Mouse (Mus musculus) Patski (cell line): ENCODE data around the gene Ciart. TPM values are rescaled to one million over a fixed set of nuclear protein-coding genes. Genes with fewer than 3 reads are reported as not detected.

Source experiments
- ATAC-seq: fragments of 100-300 bp; one replicate; pipeline ENCODE4 v1.8.0; 2021
- CTCF ChIA-PET: fragments of 350-600 bp; sonication (Branson Sonifier 250); formaldehyde crosslinking; loops from one replicate; lab custom pipeline; 2022; ENCODE audit warnings: inconsistent platforms; lab: Charles Lee
- POLR2A ChIA-PET: fragments of 350-600 bp; sonication (Branson Sonifier 250); formaldehyde crosslinking; loops from one replicate; lab custom pipeline; 2022; ENCODE audit warnings: antibody characterized with exemption, inconsistent platforms; lab: Charles Lee
- DNase-seq: peaks from one replicate; pipeline ENCODE4 v3.0.0-alpha.2; 2011; ENCODE audit warnings: low read depth, low spot score
- H3K27me3 ChIP-seq: fragments of 371-371 bp; one replicate; pipeline ENCODE4 v1.5.1; 2021
- CTCF ChIP-seq: fragments of 100-300 bp; IDR thresholded peaks from one replicate; pipeline ENCODE4 v1.5.1; 2021
- in situ Hi-C: fragments of 300-500 bp; cut with MboI; formaldehyde crosslinking; loops from 3 replicates; pipeline ENCODE4 v1.11.1; 2018; ENCODE audit warnings: low pct_unique_long_range_greater_than_20kb, mixed read lengths
- polyA plus RNA-seq: library from polyadenylated mRNA; unstranded; gene quantifications from one replicate; pipeline ENCODE4 v1.2.3, GENCODE M21; 2021

The Ciart gene
- polyA plus RNA-seq, 1 experiment from 2014 or later, result 6.8 TPM

DNA sequence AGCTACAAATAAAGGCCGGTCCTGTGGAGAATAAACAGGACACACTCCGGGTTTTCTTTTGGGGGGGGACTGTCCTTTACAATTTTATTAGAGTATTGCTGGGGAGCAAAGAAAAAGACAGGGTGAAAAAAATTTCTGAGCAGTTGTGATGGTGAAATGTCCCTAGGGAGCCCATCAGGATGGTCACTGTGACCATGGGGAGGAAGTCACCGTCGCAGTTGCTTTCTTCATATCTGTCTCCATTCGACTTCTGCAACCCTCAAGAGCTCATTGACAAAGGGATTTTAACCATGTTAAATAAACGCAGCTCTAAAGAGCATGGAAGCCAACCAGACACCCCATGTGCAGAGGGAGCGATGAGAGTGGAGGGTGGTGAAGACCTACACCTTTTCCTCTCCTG lies 34.7 kb upstream of the Ciart start:
- POLR2A ChIA-PET, result interaction anchor here (1.1 kb wide), 1 partner anchor 10 kb away, joined by 4 read pairs; no protein-coding TSS in a partner anchor

GRCm38 (mm10) chr3:95914706-95915105 lies 32.7 kb upstream of the Ciart start:
- no peak for TF ChIP-seq CTCF
- CTCF ChIA-PET, result interaction anchor here (0.9 to 1.2 kb wide), 3 partner anchors 12 to 52 kb away, joined by 3 to 5 read pairs (median 3); no protein-coding TSS in a partner anchor
- DNase-seq, result no peak
- ATAC-seq, result no peak
- in situ Hi-C loops, result no loop called here
- POLR2A ChIA-PET, result interaction anchor here (0.6 to 0.7 kb wide), 2 partner anchors 259 to 630 kb away, joined by 3 to 4 read pairs; no protein-coding TSS in a partner anchor
- H3K27me3 ChIP-seq, result no peaks in the 10 kb centered on the region

More for the DNA sequence above, 34.7 kb upstream of the Ciart start:
- ATAC-seq, result no peak
- no peak for DNase-seq
- in situ Hi-C loops, result no loop called here
- no peaks in the 10 kb centered on the region for H3K27me3 ChIP-seq
- CTCF ChIA-PET, result interaction anchor here (1.5 to 2.9 kb wide), 3 partner anchors 10 to 17 kb away, joined by 3 to 19 read pairs (median 5); no protein-coding TSS in a partner anchor
- TF ChIP-seq CTCF, result no peak

DNA sequence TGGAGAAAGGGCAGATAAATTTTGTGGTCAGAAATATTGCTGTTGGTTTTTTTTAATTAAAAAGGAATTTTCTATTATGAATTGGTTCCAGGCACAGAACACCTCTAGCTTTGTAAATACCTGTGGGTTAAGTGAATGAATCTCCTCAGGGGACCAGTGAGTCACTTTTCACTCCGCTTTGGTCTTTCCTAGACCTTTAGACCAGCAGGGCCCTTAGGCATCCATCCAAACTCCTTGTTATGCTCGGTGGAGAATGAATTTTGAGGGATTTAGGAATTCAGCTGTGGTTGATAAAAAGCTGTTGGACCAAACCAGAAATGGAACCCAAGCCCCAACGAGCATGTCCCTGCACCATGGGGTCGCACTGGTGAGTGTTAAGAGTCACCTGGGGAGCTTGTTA lies 25.6 kb upstream of the Ciart start:
- ChIA-PET POLR2A (interaction anchor here (0.6 to 2.1 kb wide), 7 partner anchors 16 to 269 kb away, joined by 3 to 16 read pairs (median 5); partner anchors contain the start of gene Ciart), CTCF (interaction anchor here (0.9 to 6.0 kb wide), 22 partner anchors 9 to 220 kb away, joined by 3 to 46 read pairs (median 5); partner anchors contain the start of genes Adamtsl4, Ciart and Mrps21)
- no peak for TF ChIP-seq CTCF
- H3K27me3 ChIP-seq, result no peaks in the 10 kb centered on the region
- DNase-seq (peak; percentile 100), ATAC-seq (peak; percentile 63)
- in situ Hi-C loops, result no loop called here

DNA sequence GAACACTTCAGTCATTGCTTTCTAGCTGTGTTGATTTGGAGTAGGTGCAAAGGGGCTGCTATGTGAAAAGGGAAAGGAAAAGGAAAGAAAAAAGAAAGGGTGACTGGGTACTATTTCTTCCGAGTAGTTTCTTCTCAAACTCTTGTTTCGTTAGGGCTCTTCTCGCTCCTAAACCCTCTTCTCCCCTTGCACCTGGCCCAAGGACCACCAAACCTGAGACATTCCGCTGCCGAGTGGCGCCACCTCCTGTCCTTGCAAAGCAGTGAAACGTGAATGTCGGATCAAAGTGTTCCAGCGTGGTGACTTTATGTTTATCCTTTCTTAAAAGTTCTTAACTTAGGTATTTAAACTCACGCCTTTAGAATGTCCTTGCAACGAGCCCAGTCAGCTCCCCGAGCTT lies 24.8 kb upstream of the Ciart start:
- CTCF ChIA-PET, result interaction anchor here (0.6 to 6.0 kb wide), 30 partner anchors 9 to 404 kb away, joined by 3 to 46 read pairs (median 5); partner anchors contain the start of genes Adamtsl4, Ciart and Mrps21
- ATAC-seq, result no peak

DNA sequence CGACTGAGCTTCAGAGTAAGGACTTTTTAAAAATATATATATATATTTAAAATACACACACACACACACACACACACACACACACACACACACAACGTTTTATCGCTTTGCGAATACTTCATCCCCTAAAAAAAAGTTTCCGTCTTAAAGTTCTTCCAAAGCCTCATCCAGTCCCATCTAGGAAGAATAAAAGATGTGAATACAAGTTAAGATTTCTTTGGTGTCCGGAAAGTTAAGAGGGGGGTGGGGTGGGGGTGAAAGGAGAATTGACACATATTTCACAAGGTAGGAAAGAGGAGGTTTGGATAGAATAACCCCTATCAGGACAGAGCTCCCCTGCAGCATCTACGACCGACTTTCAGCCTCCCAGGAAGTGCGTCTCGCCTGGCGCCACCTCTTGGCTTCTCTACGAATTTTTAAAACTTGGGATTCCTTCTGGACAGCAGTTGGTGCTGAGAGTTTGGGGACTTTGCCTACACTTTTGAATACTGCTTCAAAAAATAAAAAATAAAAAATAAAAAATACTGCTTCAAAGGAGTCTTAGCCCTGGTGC lies 24.0 kb upstream of the Ciart start:
- POLR2A ChIA-PET, result interaction anchor here (0.6 to 3.8 kb wide), 9 partner anchors 10 to 41 kb away, joined by 3 to 16 read pairs (median 5); partner anchors contain the start of genes Aph1a and Ciart
- no peak for DNase-seq
- TF ChIP-seq CTCF, result no peak
- H3K27me3 ChIP-seq, result no peaks in the 10 kb centered on the region
- CTCF ChIA-PET, result interaction anchor here (0.6 to 6.0 kb wide), 24 partner anchors 8 to 403 kb away, joined by 3 to 46 read pairs (median 6); partner anchors contain the start of genes Aph1a, Ciart and Mrps21
- ATAC-seq, result peak; percentile 24
- in situ Hi-C loops, result no loop called here

More for the DNA sequence above, 24.8 kb upstream of the Ciart start:
- no peaks in the 10 kb centered on the region for H3K27me3 ChIP-seq
- POLR2A ChIA-PET, result interaction anchor here (1.0 to 3.8 kb wide), 7 partner anchors 13 to 34 kb away, joined by 3 to 16 read pairs (median 6); partner anchors contain the start of genes Aph1a and Ciart
- TF ChIP-seq CTCF, result no peak
- DNase-seq, result no peak
- in situ Hi-C loops, result no loop called here

DNA sequence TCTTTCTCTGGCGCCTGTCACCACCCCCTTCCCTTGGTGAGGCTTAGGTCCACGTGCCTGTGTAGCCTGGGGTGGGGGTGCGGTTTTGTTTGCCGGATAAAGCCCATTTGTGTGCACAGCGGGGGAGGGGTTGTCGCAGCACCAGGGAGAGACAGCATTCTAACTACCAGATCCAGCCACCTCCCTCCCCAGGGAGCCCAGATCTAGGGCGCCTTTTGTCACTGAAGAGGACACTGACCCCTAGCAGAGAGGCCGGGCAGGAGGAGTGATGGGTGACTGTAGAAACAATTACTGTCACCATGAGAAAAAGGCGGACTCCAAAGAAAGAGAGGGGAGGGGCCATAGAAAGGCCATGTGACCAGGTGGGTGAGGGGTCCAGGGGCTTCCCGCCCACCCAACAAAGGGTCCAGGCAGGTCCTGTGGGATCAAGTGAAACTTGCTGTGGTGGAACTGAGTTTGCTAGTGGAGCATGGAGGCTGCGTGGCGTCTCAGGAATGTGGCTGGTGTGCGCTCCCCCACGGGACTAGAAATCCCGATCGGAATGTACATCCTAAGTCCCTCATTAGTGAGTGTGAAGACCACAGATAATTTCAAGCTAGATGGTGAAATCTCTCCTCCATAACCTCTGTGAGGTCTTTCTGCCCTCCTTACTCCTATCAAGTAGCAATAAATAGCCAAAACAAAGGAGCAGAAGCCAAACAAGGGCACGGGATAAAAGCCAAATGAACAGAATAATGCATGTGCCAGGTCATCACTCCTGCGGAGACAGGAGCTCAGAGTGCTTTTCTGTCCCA lies 23.3 kb upstream of the Ciart start:
- in situ Hi-C loops, result no loop called here
- CTCF ChIA-PET, result interaction anchor here (1.0 to 6.0 kb wide), 20 partner anchors 7 to 61 kb away, joined by 3 to 46 read pairs (median 8); partner anchors contain the start of genes Aph1a, Ciart and Mrps21
- DNase-seq (peak; percentile 71), ATAC-seq (peak; percentile 45)
- no peaks in the 10 kb centered on the region for H3K27me3 ChIP-seq
- POLR2A ChIA-PET, result interaction anchor here (0.6 to 3.8 kb wide), 9 partner anchors 9 to 41 kb away, joined by 3 to 16 read pairs (median 5); partner anchors contain the start of genes Aph1a and Ciart
- TF ChIP-seq CTCF, result no peak

DNA sequence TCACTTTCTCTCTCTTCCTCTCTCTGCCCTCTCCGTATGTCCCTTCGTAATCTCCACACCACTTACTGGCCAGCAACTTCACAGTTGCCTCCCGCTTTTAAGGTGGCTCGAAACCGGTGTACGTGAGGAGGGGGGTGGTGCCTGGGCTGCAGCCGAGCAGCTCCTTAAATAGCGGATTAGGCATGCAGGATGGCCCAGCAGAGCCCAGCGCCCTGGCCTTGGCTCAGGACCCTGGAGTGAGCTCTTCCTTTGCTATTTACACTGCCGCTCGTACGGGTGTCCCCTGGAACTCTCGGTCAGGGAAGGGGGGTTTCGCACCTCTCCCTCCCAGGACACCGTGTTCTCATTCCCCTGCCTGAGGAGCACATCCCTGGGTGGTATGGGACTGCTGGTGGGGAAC lies 22.5 kb upstream of the Ciart start, which contains the start of gene Car14:
TSS of gene Car14 (minus strand) at position 124 of the 400 bp plus-strand sequence.
- ChIA-PET POLR2A (interaction anchor here (3.8 kb wide), 1 partner anchor 11 kb away, joined by 16 read pairs; the partner anchor contains the start of gene Aph1a), CTCF (interaction anchor here (3.7 to 6.0 kb wide), 2 partner anchors 15 to 22 kb away, joined by 22 to 46 read pairs; partner anchors contain the start of gene Ciart)
- ATAC-seq, result no peak
- TF ChIP-seq CTCF, result no peak
- DNase-seq, result no peak
- H3K27me3 ChIP-seq, result no peaks in the 10 kb centered on the region
- in situ Hi-C loops, result no loop called here

- DNase-seq, result no peak
- no peak for TF ChIP-seq CTCF
- ChIA-PET POLR2A (interaction anchor here (1.0 to 3.8 kb wide), 2 partner anchors 10 to 22 kb away, joined by 3 to 16 read pairs; partner anchors contain the start of genes Aph1a and Ciart), CTCF (interaction anchor here (1.4 to 6.0 kb wide), 2 partner anchors 12 to 21 kb away, joined by 5 to 46 read pairs; partner anchors contain the start of gene Ciart)
- no peaks in the 10 kb centered on the region for H3K27me3 ChIP-seq
- no peak for ATAC-seq
- in situ Hi-C loops, result no loop called here
Observed at GRCm38 (mm10) chr3:95903753-95904502, 21.9 kb upstream of the Ciart start.

DNA sequence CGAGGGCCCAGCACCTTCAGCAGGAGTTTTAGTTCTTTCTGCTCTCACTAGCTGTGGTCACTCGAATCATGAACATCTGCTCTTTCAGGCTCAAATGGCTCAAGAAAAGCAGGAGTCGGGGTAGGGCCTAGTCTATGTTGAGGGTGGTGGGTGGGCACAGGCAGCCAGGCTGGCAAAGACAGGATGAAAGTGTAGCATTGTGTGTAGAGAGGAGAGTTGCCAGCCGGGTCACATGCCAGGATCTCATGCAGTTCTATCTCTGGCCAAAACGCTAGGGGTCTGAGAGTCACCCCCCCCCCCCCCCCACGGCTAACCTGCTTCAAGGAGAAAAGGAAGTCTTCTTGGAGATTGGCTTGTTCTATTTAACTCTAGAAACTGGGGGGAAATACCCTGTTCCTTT lies 20.6 kb upstream of the Ciart start:
- in situ Hi-C loops, result no loop called here
- no peak for ATAC-seq
- no peak for DNase-seq
- ChIA-PET CTCF (interaction anchor here (1.4 to 6.0 kb wide), 2 partner anchors 14 to 20 kb away, joined by 5 to 46 read pairs; partner anchors contain the start of gene Ciart), POLR2A (interaction anchor here (0.7 kb wide), 1 partner anchor 48 kb away, joined by 7 read pairs; no protein-coding TSS in a partner anchor)
- no peak for TF ChIP-seq CTCF
- H3K27me3 ChIP-seq, result no peaks in the 10 kb centered on the region
